Mouse (Mus musculus) erythroblast, embryonic 14.5 days (primary cell): ENCODE data around the gene Epha4.

Source experiments
- GATA1 ChIP-seq: IDR thresholded peaks from 2 replicates; pipeline ENCODE4 v1.6.1; 2012; ENCODE audit warnings: low read length, inconsistent platforms, mixed read lengths
- TAL1 ChIP-seq: IDR thresholded peaks from 3 replicates; pipeline ENCODE4 v1.6.1; 2012; ENCODE audit warnings: low read length, inconsistent platforms, mixed read lengths

DNA sequence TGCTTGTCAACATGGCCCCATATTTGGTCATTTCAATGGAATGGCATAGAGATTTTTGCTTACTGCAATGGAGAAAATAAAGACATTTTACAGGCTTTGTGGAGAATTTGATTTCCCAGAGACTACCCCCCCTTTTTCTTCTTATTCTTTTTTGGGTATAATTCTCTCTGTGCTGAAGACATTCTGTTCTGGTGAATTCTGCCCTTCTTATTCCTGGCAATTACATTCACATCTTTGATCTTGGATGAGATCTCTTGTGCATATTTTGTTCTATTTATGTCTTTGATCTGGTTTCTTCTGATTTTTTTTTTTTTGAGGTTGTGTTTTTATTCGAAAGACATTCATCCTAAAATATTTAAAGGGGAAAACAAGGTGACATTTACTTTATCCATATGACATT, 30.1 kb upstream of the Epha4 start:
- TF ChIP-seq TAL1, result no peak
- TF ChIP-seq GATA1, result no peak
